Comparison of ENCODE assay signal across 25 mouse cellular contexts in the genomic region with DNA sequence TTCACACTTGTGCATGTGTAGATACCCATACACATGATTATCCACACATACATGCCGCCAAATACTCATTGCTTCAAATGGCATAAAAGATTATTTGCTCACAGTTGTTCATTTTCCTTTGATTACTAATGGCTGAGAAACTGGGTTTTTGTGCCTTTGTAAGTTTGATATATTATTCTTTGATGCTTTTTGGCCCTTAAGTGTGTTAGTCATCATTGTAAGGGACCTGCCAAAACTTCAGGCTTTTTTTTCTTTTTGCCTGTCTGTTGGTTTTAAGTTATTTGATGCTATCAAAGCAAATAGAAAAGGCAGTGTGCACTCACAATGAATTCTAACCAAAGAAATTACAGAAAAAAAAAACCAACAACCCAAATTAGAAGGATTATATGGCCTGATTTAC. TPM values are rescaled to one million over a fixed set of nuclear protein-coding genes. Genes with fewer than 3 reads are reported as not detected.
DNase-seq lines count a peak whose midpoint lies in the region; ATAC-seq and TF ChIP-seq lines count a peak whose summit lies in the region.
"Had no signal": no experiment of that assay in that cellular context is flagged by ENCODE, and none has a peak within 500 bp of the region (broad histone marks: within the 10 kb centered on the region; RNA-seq: fewer than 3 reads in every experiment).

No protein-coding gene starts in this region.

- DNase-seq in 3134 (ENCODE audit: extremely low read depth, insufficient read length, low spot score) (peak; percentile 13), Patski (ENCODE audit: low read depth, low spot score) (peak; percentile 12)
- DNase-seq in Muller cell, postnatal 12 days (ENCODE audit: inconsistent ontology term), result peak; percentile 87
- DNase-seq in fibroblast of lung, adult 2 months (ENCODE audit: low read depth), result peak; percentile 49
- DNase-seq in testis, postnatal 10 days (ENCODE audit: low spot score), result no peak
- DNase-seq in liver, postnatal 0 days, result no peak
- DNase-seq: adrenal gland, adult 8-10 months; adrenal gland, postnatal 14 days; adrenal gland, postnatal 36 days; B cell, adult 2 months; cerebellum, adult 11-12 months; cerebellum, adult 2 months; cerebellum, adult 9-10 months; cerebellum, postnatal 10 days; cerebellum, postnatal 25 days had no signal

- H3K4me2 ChIP-seq in liver, postnatal 0 days (ENCODE audit: low read depth, low read length), result no peak overlapping the region
- H3K4me2 ChIP-seq in hindbrain, embryonic 16.5 days (ENCODE audit: low read length), result no peak overlapping the region
- H3K4me2 ChIP-seq: embryonic facial prominence, embryonic 12.5 days had no signal

- H3K27ac ChIP-seq in liver, postnatal 0 days (ENCODE audit: low read depth), result no peak overlapping the region
- H3K27ac ChIP-seq in hindbrain, embryonic 16.5 days (ENCODE audit: low read depth, low read length), result no peak overlapping the region
- H3K27ac ChIP-seq: embryonic facial prominence, embryonic 10.5 days; embryonic facial prominence, embryonic 12.5 days had no signal

- no peak overlapping the region for H3K4me3 ChIP-seq in liver, postnatal 0 days (ENCODE audit: low read depth, low read length)
- no peak overlapping the region for H3K4me3 ChIP-seq in hindbrain, embryonic 16.5 days (ENCODE audit: low read length)
- H3K4me3 ChIP-seq: embryonic facial prominence, embryonic 10.5 days; embryonic facial prominence, embryonic 12.5 days; erythroblast, embryonic 14.5 days had no signal

- POLR2A ChIA-PET in Patski (lab: Charles Lee), result no interaction called here

- no peak for TF ChIP-seq CTCF in Patski (IDR thresholded peaks at IDR 0.05)
- no peak for TF ChIP-seq CTCF in liver, postnatal 0 days (IDR thresholded peaks at IDR 0.05; ENCODE audit: low read depth)

- no peaks in the 10 kb centered on the region for H3K4me1 ChIP-seq in liver, postnatal 0 days (ENCODE audit: insufficient read depth)
- H3K4me1 ChIP-seq in hindbrain, embryonic 16.5 days (ENCODE audit: control insufficient read depth, insufficient read depth, low read depth, low read length), result no peaks in the 10 kb centered on the region
- H3K4me1 ChIP-seq: embryonic facial prominence, embryonic 10.5 days; embryonic facial prominence, embryonic 12.5 days had no signal

- no peaks in the 10 kb centered on the region for H3K27me3 ChIP-seq in Patski
- H3K27me3 ChIP-seq in liver, postnatal 0 days (ENCODE audit: insufficient read depth, low read length), result no peaks in the 10 kb centered on the region
- no peaks in the 10 kb centered on the region for H3K27me3 ChIP-seq in hindbrain, embryonic 16.5 days (replicated peaks; ENCODE audit: control insufficient read depth, insufficient read depth, low read length)
- H3K27me3 ChIP-seq: CH12.LX; embryonic facial prominence, embryonic 12.5 days had no signal

- H3K36me3 ChIP-seq in liver, postnatal 0 days (replicated peaks; ENCODE audit: insufficient read depth, low read length), result no peaks in the 10 kb centered on the region
- no peaks in the 10 kb centered on the region for H3K36me3 ChIP-seq in hindbrain, embryonic 16.5 days (ENCODE audit: control insufficient read depth, insufficient read depth, low read length)
- H3K36me3 ChIP-seq: embryonic facial prominence, embryonic 10.5 days; embryonic facial prominence, embryonic 12.5 days; G1E had no signal

- 85% methylated on average over 1 of the region's 1 CpGs for WGBS in liver, postnatal 0 days (ENCODE audit: insufficient replicate concordance)
- 91% methylated on average over 1 of the region's 1 CpGs for WGBS in hindbrain, embryonic 16.5 days

- no peak for TF ChIP-seq EP300 in liver, postnatal 0 days (IDR thresholded peaks at IDR 0.05; ENCODE audit: low read depth)

- CTCF ChIA-PET in Patski (lab: Charles Lee), result no interaction called here

- in situ Hi-C loops in Patski (cut with MboI; ENCODE audit: low pct_unique_long_range_greater_than_20kb), result no loop called here

- no peak for ATAC-seq in Patski
- ATAC-seq in liver, postnatal 0 days, result no peak
- ATAC-seq in hindbrain, embryonic 16.5 days, result no peak
- ATAC-seq: activated CD4-positive, CD25-positive, alpha-beta regulatory T cell, adult 4 months; CD4-positive, CD25-positive, alpha-beta regulatory T cell, adult 4 months; forebrain, embryonic 14.5 days; forebrain, embryonic 16.5 days had no signal

- H3K9ac ChIP-seq in liver, postnatal 0 days (replicated peaks), result no peak overlapping the region
- no peak overlapping the region for H3K9ac ChIP-seq in hindbrain, embryonic 16.5 days (ENCODE audit: low read depth, low read length)
- H3K9ac ChIP-seq: embryonic facial prominence, embryonic 12.5 days had no signal

- peaks cover 3% of the 10 kb centered on the region; the same call in 1 of the 2 replicates for H3K9me3 ChIP-seq in liver, postnatal 0 days (ENCODE audit: low read length)
- no peaks in the 10 kb centered on the region for H3K9me3 ChIP-seq in hindbrain, embryonic 16.5 days (ENCODE audit: control insufficient read depth, low read length)
- H3K9me3 ChIP-seq: embryonic facial prominence, embryonic 10.5 days; embryonic facial prominence, embryonic 12.5 days; G1E had no signal

RNA-seq across cellular contexts. Expression of a gene that starts 38.2 kb away (rescaled TPM):
- polyA plus RNA-seq in Patski (2021), result 88.2 TPM
- polyA plus RNA-seq in liver, postnatal 0 days (2015; fragmentation: Nextera tagmentation; extraction: Ambion mirVana), result 9.1 and 11.1 TPM in 2 replicates
- 29.4 and 30.2 TPM in 2 replicates for polyA plus RNA-seq in hindbrain, embryonic 16.5 days (2015; fragmentation: Nextera tagmentation; extraction: Ambion mirVana)
- polyA plus RNA-seq: CD4-positive, CD25-positive, alpha-beta regulatory T cell, adult 4 months had no signal

Comparison
In these comparisons a context has a peak if more than half of its experiments do, and no peak if none do; other contexts are left out.
1. DNase-seq: peak in 3134 (single experiment), Muller cell, postnatal 12 days (single experiment), Patski (single experiment) and fibroblast of lung, adult 2 months (single experiment); none in testis, postnatal 10 days (single experiment) and liver, postnatal 0 days (single experiment).